Mouse (Mus musculus): Measurements from ENCODE around the gene Psmg3. TPM values are rescaled to one million over a fixed set of nuclear protein-coding genes. Genes with fewer than 3 reads are reported as not detected.

Gene Psmg3
- polyA plus RNA-seq, 1 experiment = 17.8 TPM

GRCm38 (mm10) chr5:139797473-139798167 lies 29.1 kb downstream of the Psmg3 start:
- H3K4me1 ChIP-seq (ENCODE audit: control insufficient read depth, insufficient read depth, low read length) = peaks cover 40% of the 10 kb centered on the region
- TF ChIP-seq POLR2A (IDR thresholded peaks at IDR 0.05; ENCODE audit: borderline replicate concordance, low read depth, low read length) = no peak
- no peak for TF ChIP-seq CTCF (IDR thresholded peaks at IDR 0.05; ENCODE audit: low read depth, low read length)
- H3K4me3 ChIP-seq (ENCODE audit: insufficient read depth, low read length) = no peak overlapping the region
- no peak overlapping the region for H3K27ac ChIP-seq (ENCODE audit: insufficient read depth, low read depth, low read length)

GRCm38 (mm10) chr5:139796900-139797299 lies 29.8 kb downstream of the Psmg3 start:
- no peak for TF ChIP-seq CTCF (IDR thresholded peaks at IDR 0.05; ENCODE audit: low read depth, low read length)
- no peak for TF ChIP-seq POLR2A (IDR thresholded peaks at IDR 0.05; ENCODE audit: borderline replicate concordance, low read depth, low read length)
- no peak overlapping the region for H3K27ac ChIP-seq (ENCODE audit: insufficient read depth, low read depth, low read length)
- H3K4me3 ChIP-seq (ENCODE audit: insufficient read depth, low read length) = no peak overlapping the region
- H3K4me1 ChIP-seq (ENCODE audit: control insufficient read depth, insufficient read depth, low read length) = peaks cover 41% of the 10 kb centered on the region

- Histone ChIP-seq H3K27ac (ENCODE audit: insufficient read depth, low read depth, low read length) (no peak overlapping the region), H3K4me1 (ENCODE audit: control insufficient read depth, insufficient read depth, low read length) (peaks cover 41% of the 10 kb centered on the region), H3K4me3 (ENCODE audit: insufficient read depth, low read length) (no peak overlapping the region)
- TF ChIP-seq POLR2A (IDR thresholded peaks at IDR 0.05; ENCODE audit: borderline replicate concordance, low read depth, low read length) (no peak), CTCF (IDR thresholded peaks at IDR 0.05; ENCODE audit: low read depth, low read length) (no peak)
These were observed 30.6 kb downstream of the Psmg3 start for GRCm38 (mm10) chr5:139796001-139796620.

GRCm38 (mm10) chr5:139794938-139795337 lies 31.7 kb downstream of the Psmg3 start:
- Histone ChIP-seq H3K4me3 (ENCODE audit: insufficient read depth, low read length) (no peak overlapping the region), H3K4me1 (ENCODE audit: control insufficient read depth, insufficient read depth, low read length) (peaks cover 47% of the 10 kb centered on the region), H3K27ac (ENCODE audit: insufficient read depth, low read depth, low read length) (no peak overlapping the region)
- no peak for TF ChIP-seq POLR2A (IDR thresholded peaks at IDR 0.05; ENCODE audit: borderline replicate concordance, low read depth, low read length)

- Histone ChIP-seq H3K27ac (ENCODE audit: insufficient read depth, low read depth, low read length) (peak overlapping the region; percentile 38), H3K4me3 (ENCODE audit: insufficient read depth, low read length) (peak overlapping the region; percentile 42), H3K4me1 (ENCODE audit: control insufficient read depth, insufficient read depth, low read length) (peaks cover 53% of the 10 kb centered on the region)
- TF ChIP-seq POLR2A (IDR thresholded peaks at IDR 0.05; ENCODE audit: borderline replicate concordance, low read depth, low read length) (no peak), CTCF (IDR thresholded peaks at IDR 0.05; ENCODE audit: low read depth, low read length) (no peak)
These were observed 32.5 kb downstream of the Psmg3 start for GRCm38 (mm10) chr5:139794137-139794536.

GRCm38 (mm10) chr5:139793338-139794089 lies 33.2 kb downstream of the Psmg3 start:
- peaks cover 53% of the 10 kb centered on the region for H3K4me1 ChIP-seq (ENCODE audit: control insufficient read depth, insufficient read depth, low read length)
- H3K4me3 ChIP-seq (ENCODE audit: insufficient read depth, low read length) = peak overlapping the region; percentile 93
- H3K27ac ChIP-seq (ENCODE audit: insufficient read depth, low read depth, low read length) = peak overlapping the region; percentile 58
- TF ChIP-seq CTCF (IDR thresholded peaks at IDR 0.05; ENCODE audit: low read depth, low read length) (no peak), POLR2A (IDR thresholded peaks at IDR 0.05; ENCODE audit: borderline replicate concordance, low read depth, low read length) (no peak)

GRCm38 (mm10) chr5:139792966-139793337 lies 33.7 kb downstream of the Psmg3 start:
- Histone ChIP-seq H3K4me1 (ENCODE audit: control insufficient read depth, insufficient read depth, low read length) (peaks cover 53% of the 10 kb centered on the region), H3K27ac (ENCODE audit: insufficient read depth, low read depth, low read length) (peak overlapping the region; percentile 58), H3K4me3 (ENCODE audit: insufficient read depth, low read length) (peak overlapping the region; percentile 93)
- TF ChIP-seq POLR2A (IDR thresholded peaks at IDR 0.05; ENCODE audit: borderline replicate concordance, low read depth, low read length) (no peak), CTCF (IDR thresholded peaks at IDR 0.05; ENCODE audit: low read depth, low read length) (no peak)

GRCm38 (mm10) chr5:139792159-139792775 lies 34.4 kb downstream of the Psmg3 start:
- peak overlapping the region; percentile 76 for H3K27ac ChIP-seq (ENCODE audit: insufficient read depth, low read depth, low read length)
- peak overlapping the region; percentile 93 for H3K4me3 ChIP-seq (ENCODE audit: insufficient read depth, low read length)
- peaks cover 53% of the 10 kb centered on the region for H3K4me1 ChIP-seq (ENCODE audit: control insufficient read depth, insufficient read depth, low read length)
- TF ChIP-seq POLR2A (IDR thresholded peaks at IDR 0.05; ENCODE audit: borderline replicate concordance, low read depth, low read length) (no peak), CTCF (IDR thresholded peaks at IDR 0.05; ENCODE audit: low read depth, low read length) (no peak)

GRCm38 (mm10) chr5:139791227-139792158 lies 35.2 kb downstream of the Psmg3 start, which contains the start of gene Mafk:
Gene Mafk (plus strand): TSS chr5:139791513.
- TF ChIP-seq CTCF (IDR thresholded peaks at IDR 0.05; ENCODE audit: low read depth, low read length) (no peak), POLR2A (IDR thresholded peaks at IDR 0.05; ENCODE audit: borderline replicate concordance, low read depth, low read length) (0 out of 2 replicates have a peak, but pooled peaks have one; percentile 25)
- H3K27ac ChIP-seq (ENCODE audit: insufficient read depth, low read depth, low read length) = peak within 1 kb of the TSS; percentile 76
- peaks cover 45% of the 10 kb centered on the region for H3K4me1 ChIP-seq (ENCODE audit: control insufficient read depth, insufficient read depth, low read length)
- H3K4me3 ChIP-seq (ENCODE audit: insufficient read depth, low read length) = peak within 1 kb of the TSS; percentile 93
